Mouse (Mus musculus) embryo, embryonic 10 days (tissue): ENCODE data around the gene Efhd2.

Experiments
- DNase-seq: peaks from one replicate; pipeline ENCODE4 v3.0.0-alpha.2; 2015; ENCODE audit warnings: low spot score

The Efhd2 gene

DNA sequence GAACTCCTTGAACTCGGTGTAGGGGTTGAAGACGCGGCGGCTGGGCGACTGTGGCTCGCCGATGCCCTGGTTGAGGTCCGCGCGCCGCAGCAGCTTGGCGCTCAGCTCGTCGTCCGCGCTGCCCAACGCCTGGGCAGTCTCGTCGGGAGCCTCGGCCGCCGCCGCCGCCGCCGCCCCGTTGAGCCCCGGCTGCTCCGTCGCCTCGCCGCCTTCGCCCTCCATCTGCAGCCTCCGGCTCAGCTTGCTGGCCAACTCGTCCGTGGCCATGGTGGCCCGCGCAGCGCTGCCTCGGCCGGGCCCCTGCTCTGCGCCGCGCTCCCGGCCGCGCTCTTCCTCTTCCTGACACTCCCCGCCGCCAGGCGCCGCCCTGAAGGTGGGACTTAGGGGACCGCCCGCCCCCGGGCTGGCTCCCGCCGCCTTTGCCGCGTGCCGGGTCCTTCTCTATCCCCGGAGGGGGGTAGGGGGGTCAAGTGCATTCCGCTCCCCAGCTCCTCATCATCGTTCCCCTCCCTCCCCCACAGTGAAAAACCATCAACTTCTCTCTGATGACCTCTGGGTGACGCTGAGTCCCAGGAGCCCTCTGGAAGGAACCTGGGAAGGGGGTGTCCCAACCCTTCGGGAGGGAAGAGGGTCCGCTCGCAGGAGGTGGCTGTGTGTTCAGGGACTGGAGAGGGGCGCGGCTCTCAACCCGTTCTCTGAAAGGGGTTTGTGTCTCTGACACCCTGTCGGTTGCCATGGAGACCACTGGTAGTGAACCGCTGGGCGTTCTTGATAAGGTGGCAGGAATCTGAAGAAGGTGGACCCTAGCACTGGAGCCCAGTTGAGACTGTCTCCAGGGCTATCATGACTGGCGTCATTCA lies at the start of gene Efhd2:
TSS of gene Efhd2 (minus strand) at position 320 of the 860 bp plus-strand sequence.
- peak; percentile 90 for DNase-seq

DNA sequence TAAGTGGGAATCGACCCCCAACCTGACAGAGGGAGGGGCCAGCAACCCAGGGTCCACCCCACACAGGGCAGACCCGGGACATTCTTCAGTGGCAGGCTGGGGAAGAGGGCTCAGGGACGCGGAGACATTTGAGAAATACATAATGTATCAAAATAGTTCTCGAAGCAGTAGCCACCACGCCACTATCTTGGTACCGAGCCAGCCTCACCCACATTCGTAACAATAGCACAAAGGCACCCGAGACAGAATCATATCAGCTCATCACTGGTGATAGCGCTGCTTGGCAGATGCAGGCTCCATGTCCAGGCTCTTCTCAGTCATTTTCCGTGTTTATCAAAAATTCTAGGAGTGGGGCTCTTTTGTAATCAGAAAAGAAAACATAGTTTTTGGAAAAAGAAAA lies 49.2 kb upstream of the Efhd2 start:
- no peak for DNase-seq

DNA sequence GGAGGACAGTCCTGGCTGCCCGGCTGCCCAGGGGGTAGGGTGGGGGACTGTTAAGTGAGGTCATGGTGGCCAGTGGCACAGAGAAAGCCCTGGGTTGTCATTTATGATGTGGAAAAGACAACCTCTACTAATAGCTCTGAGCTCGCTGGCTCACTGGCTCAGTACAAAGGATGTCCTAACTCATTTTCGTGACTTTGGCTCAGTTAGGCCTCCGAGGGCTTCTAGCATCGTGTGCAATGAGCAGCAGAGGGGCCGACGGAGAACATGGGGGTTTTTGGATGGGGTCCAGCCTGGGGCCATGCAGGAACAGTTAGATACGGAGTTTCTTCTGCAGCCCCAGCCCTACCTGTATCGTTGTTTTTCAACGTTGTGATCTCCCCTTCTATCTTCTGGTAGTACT lies 45.7 kb upstream of the Efhd2 start:
- no peak for DNase-seq

DNA sequence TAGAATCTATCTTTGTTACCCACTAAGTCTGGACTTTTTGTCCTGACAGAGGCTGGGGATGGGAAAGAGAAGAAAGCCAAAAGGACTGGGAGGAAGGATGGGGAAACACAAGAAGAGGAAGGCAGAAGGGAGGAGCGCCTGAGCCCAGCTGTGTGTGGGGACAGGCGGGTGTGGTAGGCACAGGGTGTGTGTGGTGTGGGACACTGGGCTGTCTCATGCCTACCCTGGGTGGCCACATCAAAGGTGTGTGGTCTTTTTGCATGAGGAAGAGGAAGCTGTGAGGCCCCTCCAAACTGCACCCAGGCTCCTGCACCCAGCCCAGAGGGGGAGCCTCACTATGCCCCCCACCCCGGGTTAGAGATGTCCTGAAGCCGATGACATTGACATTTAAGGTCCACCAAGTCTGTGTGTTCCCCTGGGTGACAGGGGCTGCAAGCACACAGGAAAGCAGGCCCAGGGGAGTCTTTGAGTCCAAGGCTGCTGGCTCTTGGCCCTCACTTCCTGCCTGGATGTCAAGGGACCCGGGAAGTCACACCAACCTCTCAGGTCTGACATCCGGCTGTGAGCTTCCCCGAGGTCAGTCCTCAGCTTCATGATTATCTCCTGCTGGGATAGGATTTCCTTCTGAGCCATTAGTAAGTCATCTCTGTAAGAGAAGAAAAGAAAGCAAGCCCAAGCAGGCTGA lies 43.2 kb upstream of the Efhd2 start:
- DNase-seq = no peak

DNA sequence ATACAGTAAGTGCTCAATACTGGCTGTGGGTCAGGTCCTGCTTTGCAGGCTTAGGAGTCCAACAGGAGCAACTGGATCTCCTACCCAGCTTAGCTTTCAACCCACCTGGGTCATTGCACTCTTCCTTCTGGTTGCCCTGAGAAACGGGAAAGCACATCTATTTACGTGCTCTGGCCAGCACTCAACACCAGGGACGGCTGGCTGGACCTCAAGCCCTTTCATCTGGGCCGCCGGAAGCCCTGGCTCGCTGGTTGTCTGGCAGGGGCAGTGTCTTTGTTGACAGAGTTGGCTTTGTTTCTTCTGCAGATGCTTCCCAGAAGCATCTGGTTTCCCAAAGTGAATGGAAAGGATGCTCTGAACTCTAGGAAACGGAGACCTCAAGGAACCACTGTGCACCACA lies 39.3 kb upstream of the Efhd2 start:
- peak; percentile 63 for DNase-seq

DNA sequence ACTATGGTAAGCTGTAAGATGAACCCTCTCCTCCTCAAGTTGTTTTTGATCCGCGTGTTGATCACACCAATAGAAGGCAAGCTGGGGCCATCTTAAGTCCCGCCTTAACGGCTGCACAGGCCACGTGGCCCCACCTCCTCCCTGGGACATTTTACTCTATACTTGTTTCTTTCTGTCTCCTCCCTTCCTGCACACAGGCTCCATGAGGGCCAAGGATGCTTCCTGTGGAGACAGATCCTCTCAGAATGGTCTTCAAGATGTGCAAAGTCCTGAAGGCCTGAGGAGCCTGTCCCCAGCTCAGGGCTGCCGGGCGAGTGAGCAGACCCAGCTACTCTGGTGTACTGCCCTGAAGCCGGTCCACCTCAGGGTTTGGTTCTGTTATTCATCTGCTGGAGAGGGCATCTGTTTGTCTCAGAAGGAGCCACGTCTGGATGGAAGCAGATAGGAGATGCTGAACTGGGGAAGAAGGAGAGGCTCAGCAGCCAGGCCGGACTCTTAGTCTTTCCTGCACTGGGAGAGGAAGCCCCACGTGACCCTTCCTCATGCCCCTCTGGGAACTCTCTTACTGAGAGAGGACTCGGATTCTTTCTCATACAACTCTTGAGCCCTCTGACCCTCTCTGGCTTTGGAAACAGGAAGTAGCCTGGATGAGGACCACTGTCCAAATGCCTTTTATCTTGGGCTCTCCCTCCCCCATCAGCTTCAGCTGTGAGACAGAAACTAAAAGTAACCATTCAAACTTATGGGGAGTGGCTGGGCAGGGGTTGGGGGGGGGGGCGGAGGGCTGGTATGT lies 38.7 kb upstream of the Efhd2 start:
- DNase-seq = peak; percentile 38

DNA sequence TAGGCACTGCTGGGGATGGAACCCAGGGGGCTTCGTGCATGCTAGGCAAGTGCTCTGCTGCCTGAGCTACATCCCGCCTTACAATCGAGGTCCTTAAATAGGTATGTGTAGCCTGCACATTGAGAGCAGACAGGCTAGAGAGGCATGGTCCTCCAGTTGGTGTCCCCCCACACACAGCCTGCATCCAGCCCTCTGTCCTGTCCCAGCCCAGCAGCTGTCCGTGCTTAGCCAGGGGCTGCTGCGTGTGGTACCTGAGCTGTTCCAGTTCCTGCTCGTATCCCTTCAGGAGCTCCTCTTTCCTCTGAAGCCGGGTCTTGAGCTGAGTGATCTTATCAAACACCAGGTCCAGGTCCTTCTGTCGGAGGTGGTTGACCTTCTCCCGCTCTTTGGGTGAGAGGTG lies 30.0 kb upstream of the Efhd2 start:
- DNase-seq = no peak

DNA sequence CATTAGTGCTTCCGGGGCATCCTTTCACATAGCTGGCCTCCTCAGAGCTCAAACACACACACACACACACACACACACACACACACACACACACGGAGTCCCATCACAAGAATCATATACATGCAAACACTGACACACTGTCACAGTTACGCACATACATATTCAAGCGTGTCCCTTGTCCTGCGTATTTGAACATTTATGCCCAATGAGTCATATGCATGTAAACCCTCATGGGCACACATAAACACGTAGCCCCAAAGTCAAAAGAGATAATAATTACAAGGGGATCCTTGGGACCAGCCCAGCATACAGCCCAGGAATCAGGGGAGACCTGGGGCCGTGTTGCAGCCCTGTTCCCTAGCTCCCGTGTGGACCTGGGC lies 27.7 kb upstream of the Efhd2 start:
- no peak for DNase-seq

DNA sequence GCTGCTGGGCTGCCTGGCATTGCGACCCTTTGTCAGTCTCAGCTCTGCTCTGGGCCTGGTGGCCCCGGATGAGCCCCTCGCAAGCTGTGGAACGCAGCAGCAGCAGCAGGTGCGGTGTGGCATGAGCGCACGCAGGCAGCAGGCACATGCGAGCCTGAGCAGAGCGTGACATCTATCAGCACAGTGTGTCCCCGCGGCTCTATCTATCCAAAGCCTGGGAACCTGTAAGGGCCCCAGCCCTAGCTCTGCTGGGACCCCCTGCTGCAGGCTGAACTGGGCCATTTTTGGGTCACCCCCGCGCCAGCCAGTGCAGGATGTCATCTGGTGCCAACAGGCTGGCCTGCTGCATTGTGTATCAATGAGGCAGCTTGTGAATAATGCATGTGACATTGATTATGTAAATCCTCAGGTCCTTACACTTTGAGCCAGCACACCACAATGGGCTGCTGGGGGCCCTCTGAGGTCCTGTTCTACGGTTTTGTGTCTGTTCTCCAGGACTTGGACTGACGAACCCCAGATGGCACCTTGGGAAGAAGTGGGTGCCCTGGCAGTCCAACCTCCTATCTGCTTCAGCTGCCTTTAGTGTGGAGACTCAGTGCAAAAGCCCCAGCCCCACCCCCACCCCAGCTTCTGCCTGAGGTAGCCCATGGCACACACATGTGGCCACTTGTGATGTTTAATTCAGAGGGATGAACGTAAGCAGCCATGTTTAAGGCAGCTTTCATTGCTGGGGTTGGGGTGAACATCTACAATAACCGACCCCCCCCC lies 27.2 kb upstream of the Efhd2 start:
- peak; percentile 39 for DNase-seq

DNA sequence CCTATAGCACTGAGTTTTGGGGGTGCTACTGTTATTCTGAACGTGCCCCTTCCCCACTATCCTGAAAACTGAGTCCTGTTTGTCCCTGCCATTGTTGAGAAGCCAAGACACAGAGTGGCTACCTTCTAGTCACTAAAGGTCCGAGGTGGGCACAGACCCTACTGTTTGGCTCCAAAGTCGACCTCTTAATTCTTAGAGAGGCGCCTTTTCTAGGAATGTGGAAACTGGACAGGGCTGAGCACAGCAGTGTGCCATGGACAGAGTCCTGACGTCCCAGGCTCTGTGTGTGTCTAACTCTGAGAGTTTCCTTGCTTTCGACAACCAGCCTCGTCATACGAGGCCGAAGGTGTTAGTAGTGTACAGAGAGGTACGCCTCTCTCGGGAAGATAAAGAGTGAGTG lies 25.7 kb upstream of the Efhd2 start:
- no peak for DNase-seq

DNA sequence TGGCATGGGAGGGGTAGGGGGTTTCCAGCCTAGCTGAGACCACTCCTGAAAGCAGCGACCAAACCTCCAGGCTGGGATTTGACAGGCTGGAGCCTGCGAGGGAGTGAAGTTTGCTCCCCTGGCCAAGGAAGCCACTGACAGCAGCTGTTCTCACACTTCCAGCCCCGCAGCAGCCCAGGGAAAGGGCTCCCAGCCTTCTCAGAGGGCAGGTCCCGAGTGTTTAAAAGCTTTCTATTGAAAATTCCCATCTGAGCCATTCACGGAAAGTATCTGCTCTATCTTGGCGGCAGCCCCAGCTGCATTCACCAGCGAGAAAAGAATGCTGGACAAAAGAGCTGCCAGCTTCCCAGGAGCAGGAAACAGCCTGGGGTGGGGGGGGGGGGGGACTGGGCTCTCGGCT lies 25.2 kb upstream of the Efhd2 start:
- peak; percentile 45 for DNase-seq

DNA sequence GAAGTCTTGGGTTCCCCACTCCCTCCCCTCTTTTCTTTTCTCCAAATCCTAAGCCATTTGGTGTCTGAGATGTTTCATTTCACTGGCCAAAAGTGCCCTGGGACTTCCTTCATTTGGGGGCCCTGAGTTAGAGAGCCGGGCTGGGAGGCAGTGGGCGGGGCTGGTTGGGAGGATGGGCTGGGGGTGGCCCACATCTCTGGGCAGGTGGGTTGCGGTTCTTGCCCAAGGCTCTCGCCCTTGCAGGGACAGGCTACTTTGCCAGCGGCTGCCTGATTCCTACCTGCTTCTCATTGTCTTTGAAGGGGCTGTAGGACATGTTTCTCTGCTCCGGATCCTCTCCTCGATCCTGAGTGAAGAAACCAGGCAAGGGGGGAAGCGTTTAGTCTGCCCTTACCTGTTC lies 24.2 kb upstream of the Efhd2 start:
- no peak for DNase-seq

DNA sequence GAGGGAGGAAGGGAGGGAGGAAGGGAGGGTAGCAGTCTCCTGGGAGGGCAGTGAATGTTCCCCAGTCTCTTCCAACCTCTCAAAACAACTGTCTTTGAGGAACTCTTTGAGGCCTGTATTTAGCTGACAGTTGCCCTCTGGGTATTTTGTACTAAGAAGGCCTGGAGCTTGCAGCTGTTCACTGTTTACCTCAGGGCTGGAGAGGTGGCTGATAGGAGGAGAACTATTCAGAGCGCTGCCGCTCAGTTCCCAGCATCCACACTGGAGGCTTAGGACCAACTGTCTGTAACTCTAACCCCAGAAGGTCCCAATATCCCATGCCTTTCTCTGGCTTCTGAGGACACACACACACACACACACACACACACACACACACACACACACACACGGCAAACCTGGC lies 23.1 kb upstream of the Efhd2 start:
- DNase-seq = no peak

DNA sequence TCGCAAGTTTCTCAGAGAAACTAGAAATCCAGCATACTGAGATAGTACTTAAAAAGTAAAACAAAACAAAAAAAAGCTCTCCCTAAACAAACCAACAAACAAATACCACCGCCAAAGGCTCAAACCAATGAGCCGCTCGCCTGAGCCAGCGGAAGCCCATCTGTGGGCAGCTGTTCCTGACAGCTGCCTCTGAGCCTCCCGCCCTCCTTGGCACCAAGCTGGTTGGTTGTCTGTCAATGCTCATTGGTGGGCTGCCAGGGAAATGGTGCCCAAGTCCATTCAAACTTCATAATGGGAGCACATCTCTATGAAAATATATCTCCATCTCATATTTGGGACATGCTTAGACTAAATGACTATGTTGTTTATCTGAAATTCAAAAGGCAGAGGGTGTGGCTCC lies 22.5 kb upstream of the Efhd2 start:
- DNase-seq = no peak

DNA sequence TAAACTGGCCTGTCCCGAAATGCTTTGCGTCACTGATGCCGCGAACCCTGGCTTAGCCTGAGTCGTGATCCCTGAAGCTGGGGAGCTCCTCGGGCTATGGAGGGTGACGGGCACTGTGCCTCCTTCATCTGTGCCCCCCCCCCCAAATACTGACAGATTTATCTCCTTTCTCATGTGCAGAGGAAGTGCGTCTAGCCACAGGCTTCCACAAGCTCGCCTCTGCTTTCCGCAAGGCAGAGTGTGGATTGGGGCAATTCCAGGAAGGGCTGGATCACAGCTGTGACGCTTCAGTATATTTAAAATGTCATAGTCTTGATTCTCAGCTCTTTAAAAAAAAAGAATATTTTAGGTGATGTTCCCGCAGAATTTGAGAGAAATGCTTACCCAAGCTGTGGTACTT lies 21.1 kb upstream of the Efhd2 start:
- DNase-seq = no peak

DNA sequence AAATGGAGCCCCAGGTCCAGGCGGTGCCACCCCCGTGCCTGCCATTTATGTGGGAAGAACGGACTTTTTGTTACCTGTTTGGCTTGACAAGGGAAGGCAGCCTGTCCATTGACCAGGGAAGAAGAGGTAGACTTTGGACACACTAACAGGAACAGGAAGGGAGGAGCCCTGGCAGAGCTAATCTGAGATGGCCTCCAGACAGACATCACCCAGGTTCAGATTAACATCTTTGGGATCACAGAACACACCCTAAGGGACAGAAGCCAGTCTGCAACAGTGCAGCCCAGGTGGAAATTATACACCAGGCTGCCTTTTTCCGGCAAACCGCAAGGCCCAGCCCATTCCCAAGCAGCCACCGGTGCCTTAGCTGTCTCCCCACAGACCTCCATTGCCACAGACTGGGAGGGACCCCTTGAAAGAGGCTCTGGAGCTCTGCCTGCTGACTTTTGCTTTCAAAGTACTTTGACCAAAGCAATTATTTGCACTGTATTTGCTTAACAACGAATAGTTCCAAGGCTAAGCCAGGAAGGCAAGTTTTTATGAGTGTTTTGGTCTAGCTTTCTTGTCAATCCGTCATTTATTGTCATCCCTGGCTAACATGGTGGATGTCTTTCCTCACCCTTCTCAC lies 18.6 kb upstream of the Efhd2 start:
- no peak for DNase-seq

DNA sequence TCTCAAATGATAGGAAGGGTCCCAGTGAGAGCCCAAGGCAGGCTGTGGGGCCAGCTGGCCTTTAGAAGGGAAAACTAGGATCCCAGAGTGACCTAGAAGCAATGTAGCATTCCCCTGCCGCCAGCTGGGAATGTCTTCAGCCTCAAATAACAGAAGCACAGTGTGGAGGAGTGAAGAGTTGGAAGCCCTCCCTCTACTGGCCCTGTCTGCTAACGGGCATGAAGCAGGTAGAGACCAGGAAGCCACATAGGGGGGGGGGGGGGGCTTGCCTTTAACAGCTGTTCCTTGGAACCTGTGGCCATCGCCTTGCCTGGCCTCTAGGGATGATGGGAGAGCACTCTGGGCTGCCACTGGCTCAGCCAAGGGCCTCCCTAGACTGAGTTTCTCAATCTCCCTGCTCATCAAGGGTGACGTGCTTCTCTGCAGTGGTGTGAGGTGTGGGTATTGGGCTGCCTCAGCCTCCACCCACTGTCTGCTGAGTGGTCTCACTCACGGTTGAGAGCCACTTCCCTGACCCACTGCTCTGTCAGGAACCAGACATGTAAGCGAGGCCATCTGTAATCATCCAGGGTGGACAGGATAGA lies 11.8 kb upstream of the Efhd2 start:
- peak; percentile 42 for DNase-seq

DNA sequence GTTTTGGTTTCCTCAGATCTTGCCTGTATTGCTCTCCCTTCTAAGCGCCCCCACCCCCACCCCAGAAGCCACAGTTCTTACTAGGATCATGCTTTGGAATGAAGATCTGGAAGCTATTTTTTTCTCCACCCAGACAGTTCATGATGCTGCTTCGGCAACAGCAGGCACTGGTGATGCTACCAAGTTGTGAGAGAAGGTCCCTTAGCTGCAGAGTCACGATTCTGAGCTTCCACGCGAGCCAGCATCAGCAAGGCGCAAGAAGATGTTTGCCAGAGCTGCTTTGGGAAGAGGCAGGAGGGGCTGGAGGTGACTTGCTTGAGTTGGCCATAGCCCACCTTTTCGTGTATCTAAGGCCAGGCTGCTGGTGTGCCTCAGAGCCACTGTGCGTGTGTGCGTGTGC lies 10.7 kb upstream of the Efhd2 start:
- DNase-seq = no peak

DNA sequence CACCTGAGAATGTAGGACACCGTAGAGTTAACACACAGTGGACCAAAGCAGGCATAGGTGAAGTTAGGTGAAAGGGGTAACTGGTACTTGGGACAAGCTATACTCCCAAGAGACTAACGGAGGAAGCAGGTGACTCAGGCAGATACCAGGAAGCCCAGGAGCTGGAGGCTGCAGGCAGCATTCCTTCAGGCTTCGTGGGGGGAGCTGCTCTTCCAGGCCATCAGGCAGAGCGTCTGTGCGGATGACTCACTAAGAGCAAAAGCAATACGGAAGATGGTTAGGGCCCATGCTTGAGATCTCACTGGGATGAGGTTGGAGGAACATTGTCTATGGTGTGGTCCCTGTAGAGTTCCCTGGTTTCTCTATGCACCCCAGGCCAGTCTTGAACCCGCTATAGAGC lies 8.1 kb upstream of the Efhd2 start:
- no peak for DNase-seq

DNA sequence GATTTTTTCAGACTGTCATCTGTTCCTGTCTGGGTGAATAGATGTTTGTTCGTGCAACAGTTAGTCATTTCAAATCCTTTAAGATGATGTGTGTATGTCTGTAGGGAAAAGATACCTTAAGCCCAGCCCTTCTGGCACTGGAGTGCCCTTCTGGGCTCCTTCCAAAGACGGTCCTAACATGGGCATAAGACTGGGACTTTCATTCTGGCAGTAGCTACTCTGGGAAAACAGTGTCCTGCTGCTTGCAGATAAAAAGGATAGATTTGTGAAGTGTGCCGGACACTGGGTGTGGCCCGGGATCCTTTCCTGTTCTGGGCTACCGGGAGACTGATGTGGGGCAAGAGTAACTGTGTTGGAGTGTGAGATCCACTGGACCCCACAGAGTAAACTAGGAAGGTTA lies 7.2 kb upstream of the Efhd2 start:
- no peak for DNase-seq

DNA sequence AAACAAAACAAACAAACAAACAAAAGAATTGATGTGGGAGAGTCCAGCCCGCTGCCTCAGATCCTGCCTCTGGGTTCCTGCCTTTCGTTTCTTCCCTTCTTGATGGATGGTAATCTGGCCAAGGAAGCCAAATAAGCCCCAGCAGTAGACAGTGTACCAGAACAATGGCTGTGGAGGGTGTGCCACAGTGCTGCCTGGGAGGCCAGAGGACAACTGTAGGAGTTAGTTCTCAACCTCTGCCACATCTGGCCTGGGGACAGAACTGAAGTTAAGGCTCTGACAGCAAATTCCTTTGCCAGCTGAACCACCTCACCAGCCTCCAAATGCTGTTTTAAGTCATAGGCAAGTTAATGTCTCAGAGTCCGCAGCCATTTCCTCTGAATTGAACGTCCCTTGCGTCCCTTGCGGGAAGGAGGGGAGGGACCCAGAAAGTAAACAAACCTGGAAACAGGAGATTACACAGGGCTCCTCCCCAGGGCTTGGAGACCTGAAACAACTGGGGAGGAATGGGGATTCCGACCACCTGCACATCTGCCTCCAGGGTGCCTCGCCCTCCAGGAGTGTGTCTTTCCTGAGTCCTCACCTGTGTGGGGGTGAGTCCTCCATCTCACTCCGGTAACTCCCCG lies 6.7 kb upstream of the Efhd2 start:
- no peak for DNase-seq
